Mouse (Mus musculus) cerebellum, adult (tissue): ENCODE results near the gene Kcnk5.

Experiments
- ATAC-seq: cut with Nextera tagmentation; 2 replicates; pipeline ENCODE4 v1.9.2; 2017; ENCODE audit warnings: mild to moderate bottlenecking, moderate library complexity, mixed read lengths; ENCODE audit not compliant: insufficient number of reproducible peaks, low FRiP score, low TSS enrichment

Kcnk5 gene

DNA sequence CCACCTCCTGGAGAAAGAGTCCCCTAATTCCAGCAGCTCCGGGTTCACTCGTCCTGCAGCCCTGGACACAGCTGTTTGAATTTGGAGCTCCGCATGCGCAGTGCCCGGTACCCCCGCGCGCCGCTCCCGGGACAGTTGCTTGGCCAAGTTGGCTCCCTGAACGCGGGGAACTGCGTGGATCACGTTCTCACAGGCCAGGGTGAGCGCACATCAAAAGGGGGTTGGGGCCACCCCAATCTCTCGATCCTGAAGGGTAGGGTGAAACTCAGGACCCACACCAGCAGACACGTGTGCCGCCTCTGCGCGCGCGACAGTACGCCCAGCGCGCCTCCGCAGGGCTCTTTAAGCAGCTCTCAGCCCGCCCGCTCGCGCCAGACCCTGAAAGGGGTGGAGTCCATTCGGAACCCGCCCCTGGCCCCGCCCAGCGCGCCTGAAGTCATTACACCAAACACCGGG lies at the start of gene Kcnk5:
TSS of gene Kcnk5 (minus strand) at position 344 of the 456 bp plus-strand sequence.
- ATAC-seq, result 0 out of 2 replicates have a peak, but pooled peaks have one; percentile 27

- no peak for ATAC-seq
Measured at GRCm38 (mm10) chr14:20230063-20230491, 48.5 kb upstream of the Kcnk5 start.

GRCm38 (mm10) chr14:20229437-20229836 lies 47.8 kb upstream of the Kcnk5 start:
- no peak for ATAC-seq

- no peak for ATAC-seq
Measured at GRCm38 (mm10) chr14:20228336-20228735, 46.7 kb upstream of the Kcnk5 start.

GRCm38 (mm10) chr14:20226982-20227381 lies 45.4 kb upstream of the Kcnk5 start:
- no peak for ATAC-seq

- no peak for ATAC-seq
Measured at GRCm38 (mm10) chr14:20226488-20226887, 44.9 kb upstream of the Kcnk5 start.

DNA sequence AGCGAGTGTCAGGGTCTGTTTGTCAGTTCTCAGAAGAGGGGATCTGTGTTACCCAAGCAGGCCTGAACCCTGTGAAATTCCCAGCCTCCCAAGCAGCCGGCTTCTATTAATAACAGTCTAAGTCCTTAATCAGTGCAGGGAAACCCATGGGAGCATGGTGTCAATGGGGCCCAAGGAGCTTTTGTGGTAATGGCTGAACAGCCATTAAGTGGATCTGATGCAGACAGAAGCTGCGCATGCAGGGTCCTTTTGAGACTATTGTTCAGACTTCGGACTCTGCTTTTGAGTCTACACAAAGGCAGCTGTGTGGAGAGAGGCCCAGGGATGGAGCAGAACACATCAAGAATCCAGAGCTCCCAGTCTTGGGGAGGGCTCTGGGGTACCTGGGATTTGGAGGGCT lies 43.9 kb upstream of the Kcnk5 start:
- no peak for ATAC-seq

DNA sequence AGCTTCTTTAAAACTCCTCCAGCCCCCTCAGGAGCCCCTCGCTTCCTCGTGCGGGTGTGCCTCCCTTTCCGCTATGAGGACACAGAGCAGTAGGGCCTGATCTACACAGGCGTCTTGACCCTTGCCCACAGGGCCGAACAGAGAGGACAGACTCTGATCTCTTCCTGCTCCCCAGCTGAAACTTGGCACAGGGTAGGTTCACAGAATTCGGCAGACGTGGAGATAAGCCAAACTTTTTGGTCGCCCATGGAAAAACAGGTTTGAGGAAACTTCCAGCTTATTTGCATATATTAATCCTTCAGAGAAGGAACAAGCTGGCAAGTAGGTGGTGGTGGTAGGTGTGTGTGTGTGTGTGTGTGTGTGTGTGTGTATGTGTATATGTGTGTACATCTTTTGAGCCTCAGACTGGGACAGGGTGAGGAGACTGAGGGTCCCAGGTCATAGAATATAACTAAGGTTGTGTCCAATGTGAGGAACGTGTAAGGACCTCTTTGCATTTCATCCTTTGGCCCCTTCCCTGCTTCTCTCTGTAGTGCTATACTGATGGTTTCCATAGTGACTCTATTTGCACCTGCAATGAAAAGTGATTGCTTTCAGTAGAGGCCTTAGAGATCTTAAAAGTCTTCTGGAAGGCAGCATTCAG lies 43.1 kb upstream of the Kcnk5 start:
- ATAC-seq, result no peak

DNA sequence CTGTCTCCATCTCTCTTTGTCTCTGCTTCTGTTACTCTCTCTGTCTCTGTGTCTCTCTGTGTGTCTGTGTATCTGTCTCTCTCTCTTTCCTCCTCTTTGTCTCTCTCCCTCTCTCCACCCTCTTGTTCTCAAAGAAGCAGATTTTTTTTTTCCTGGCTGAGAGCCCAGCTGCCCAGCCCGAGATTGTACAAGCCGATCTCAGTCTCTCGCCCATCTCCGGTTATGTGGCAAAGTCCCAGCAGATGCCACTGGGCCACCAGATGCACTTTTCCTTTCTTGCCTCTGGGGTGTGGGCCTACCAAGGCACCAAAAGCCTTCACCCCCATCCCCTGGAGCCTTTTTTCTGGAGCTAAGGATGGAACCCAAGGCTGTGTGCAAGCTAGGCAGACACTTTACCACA lies 42.6 kb upstream of the Kcnk5 start:
- no peak for ATAC-seq

DNA sequence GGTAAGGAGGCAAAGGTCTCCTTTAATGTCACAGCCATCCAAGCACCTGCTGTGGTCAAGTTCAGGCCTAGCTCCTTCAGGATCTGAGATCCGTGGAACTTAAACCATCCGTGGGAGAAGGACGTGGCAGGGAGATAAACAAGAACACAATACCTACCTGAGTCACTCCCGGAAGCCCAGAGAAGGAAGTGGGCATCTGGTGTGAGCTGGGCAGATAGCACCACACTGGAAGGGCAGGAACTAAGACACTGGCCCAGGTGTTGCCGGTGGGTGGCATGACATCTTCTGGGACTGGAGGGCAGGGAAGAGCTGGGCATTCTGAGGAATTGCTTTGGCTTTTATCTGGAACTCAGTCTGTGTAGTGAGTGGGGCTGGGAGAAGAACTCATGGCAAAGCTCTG lies 41.6 kb upstream of the Kcnk5 start:
- ATAC-seq, result no peak

DNA sequence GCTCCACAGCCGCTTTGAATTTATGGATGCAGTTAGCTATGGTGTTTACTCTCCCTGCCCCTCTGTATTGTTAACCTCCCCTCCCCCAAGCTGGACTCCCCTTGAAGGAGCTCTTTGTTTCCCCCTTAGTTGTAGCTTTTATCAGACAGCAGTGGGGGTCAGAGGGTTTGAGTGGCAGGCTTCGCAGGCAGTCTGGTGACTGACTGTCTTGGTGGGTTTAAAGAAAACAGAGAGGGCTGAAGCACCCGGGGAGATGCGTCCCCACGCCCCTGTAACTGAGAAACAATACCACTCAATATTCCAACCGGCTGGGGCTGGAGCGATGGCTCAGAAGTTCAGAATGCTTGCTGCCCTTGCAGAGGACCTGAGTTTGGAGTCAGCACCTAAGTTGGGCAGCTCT lies 39.5 kb upstream of the Kcnk5 start:
- no peak for ATAC-seq

DNA sequence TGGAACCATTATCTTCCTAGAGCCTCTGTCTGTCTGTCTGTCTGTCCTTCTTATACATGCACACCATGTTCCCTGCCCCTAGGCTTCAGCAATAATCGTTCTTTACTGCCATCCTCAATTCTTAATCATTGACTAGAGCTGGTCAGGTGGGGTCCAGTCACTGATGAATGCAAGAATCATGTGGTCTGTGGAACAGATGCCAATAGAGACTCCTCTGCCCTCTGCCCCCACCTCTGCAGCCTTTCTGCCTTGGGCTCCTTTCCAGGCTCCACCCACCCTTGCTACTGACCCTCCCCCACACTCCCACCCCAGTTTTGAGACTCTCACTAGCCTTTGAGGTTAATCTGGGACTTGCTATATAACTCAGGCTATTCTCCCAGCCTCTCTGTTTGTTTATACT lies 38.2 kb upstream of the Kcnk5 start:
- ATAC-seq, result no peak

GRCm38 (mm10) chr14:20217299-20217864 lies 35.8 kb upstream of the Kcnk5 start:
- no peak for ATAC-seq

- ATAC-seq, result no peak; the same call in 1 of the 2 replicates
Measured at GRCm38 (mm10) chr14:20216561-20217298, 35.1 kb upstream of the Kcnk5 start.

GRCm38 (mm10) chr14:20215826-20216225 lies 34.2 kb upstream of the Kcnk5 start:
- ATAC-seq, result no peak

GRCm38 (mm10) chr14:20214125-20214524 lies 32.5 kb upstream of the Kcnk5 start:
- ATAC-seq, result no peak

DNA sequence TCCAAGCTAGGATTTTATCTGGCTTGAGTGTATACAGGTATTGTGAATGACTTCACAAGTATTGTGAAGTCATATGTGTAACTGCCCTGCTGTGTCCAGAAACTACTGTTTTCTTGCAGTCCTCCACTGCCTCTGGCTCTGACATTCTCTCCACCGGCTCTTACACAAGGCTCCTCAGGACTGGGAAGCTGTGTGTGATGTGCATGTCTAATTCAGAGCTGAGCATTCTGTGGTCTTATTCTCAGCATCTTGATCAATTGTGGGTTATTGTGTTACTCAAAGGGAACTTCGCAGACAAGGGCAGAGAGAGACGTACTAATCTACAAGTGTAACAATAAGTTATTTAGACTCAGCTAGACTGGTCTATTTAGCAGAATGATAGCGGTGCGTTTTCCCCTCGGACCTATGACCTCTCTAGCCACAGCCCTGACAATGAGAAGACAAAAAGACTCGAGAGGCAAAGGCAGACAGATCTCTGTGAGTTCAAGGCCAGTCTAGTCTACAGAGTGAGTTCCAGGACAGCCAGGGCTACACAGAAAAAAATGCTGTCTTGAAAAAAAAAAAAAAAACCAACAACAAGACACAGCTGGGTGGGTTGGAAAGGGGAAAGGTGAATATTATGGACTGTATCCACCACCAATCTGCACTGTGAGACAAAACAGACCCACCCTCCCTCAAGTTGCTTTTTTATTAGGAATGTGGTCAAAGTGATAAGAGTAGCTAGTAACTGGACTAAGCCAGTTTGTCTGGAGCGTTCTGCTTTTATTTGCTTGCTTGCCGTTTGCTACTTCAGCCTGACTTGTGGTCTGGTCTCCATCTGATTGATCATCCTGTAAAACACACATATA lies 30.4 kb upstream of the Kcnk5 start:
- no peak for ATAC-seq

DNA sequence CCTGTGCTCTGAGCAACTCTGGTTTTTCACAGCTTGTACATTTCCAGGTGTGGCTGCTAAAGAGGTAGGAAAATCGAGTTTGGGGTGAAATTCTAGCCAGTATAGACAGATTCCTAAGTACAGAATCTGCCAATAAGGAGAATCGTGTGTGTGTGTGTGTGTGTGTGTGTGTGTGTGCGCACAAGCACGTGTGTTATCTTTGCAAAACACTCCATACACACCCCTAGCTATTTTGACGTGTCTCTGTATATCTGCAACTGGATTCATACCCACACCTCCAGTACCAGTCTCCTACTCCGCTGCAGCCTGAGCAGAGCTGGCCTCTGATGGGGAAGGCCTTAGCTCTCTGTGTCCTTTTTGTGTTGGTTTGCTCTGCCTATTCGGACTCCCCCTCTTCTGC lies 28.3 kb upstream of the Kcnk5 start:
- no peak for ATAC-seq

DNA sequence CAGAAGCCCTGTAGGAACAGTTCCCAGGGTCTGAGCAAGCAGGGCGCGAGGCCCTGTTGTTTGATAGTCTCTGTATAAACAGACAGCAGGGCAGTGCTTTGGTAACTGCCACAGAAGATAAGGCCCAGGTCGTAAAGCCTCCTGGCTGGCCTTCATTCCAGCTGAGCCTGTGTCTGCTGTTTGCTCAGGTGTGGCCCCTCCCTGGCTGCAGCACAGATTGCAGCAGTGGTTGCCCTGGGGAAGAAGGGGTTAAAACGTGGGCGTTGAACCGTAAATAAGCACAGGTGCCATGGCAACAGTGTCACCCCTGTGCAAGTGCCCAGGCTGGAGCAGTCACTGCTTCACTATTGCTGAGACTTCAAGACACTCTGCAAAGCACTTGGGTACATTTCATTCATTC lies 26.8 kb upstream of the Kcnk5 start:
- no peak for ATAC-seq

- no peak for ATAC-seq
Measured at GRCm38 (mm10) chr14:20205747-20206146, 24.1 kb upstream of the Kcnk5 start.

DNA sequence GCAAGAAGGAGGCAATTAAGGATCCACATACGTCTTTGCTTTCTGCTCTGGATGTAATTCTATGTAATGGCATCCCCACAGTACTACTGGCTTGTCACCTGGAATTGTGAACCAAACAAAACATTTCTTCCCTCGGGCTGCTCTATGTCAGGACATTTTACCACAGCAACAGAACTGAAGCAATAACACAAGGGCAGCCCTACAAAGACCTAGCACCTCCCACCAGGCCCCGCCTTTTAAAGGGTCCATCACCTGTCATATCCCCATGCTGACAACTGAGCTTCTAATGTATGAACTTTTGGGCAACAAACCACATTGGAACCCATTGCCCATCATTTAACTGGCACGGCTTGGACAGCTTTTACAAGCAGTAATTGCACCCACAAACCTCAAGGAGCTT lies 21.7 kb upstream of the Kcnk5 start:
- no peak for ATAC-seq
